Mouse (Mus musculus) intestine, embryonic 16.5 days (tissue): ENCODE results near the gene Vamp1. TPM values are rescaled to one million over a fixed set of nuclear protein-coding genes. Genes with fewer than 3 reads are reported as not detected.

Source experiments
- ATAC-seq: fragments of 200-750 bp; cut with Nextera tagmentation; 2 replicates; pipeline ENCODE4 v1.8.0; 2017; ENCODE audit warnings: moderate TSS enrichment, moderate library complexity
- H3K27ac ChIP-seq: fragments of 300-500 bp; sonication (generic); 2 replicates; pipeline ENCODE4 v1.5.1; 2014; ENCODE audit warnings: mild to moderate bottlenecking, low read length
- H3K27me3 ChIP-seq: fragments of 300-500 bp; sonication (generic); replicated peaks from 2 replicates; pipeline ENCODE4 v1.6.1; 2014; ENCODE audit warnings: low read length, control low read depth, mixed read lengths; ENCODE audit not compliant: control insufficient read depth, insufficient read depth
- H3K36me3 ChIP-seq: fragments of 300-500 bp; sonication (generic); 2 replicates; pipeline ENCODE4 v1.6.1; 2014; ENCODE audit warnings: low read length, control low read depth; ENCODE audit not compliant: control insufficient read depth, insufficient read depth
- H3K4me1 ChIP-seq: fragments of 300-500 bp; sonication (generic); 2 replicates; pipeline ENCODE4 v1.6.1; 2014; ENCODE audit warnings: low read length, control low read depth, mixed read lengths; ENCODE audit not compliant: control insufficient read depth, insufficient read depth
- H3K4me2 ChIP-seq: fragments of 300-500 bp; sonication (generic); 2 replicates; pipeline ENCODE4 v1.6.1; 2014; ENCODE audit warnings: low read depth, low read length, control low read depth
- H3K4me3 ChIP-seq: fragments of 300-500 bp; sonication (generic); 2 replicates; pipeline ENCODE4 v1.5.1; 2014; ENCODE audit warnings: mild to moderate bottlenecking, low read length
- H3K9ac ChIP-seq: fragments of 300-500 bp; sonication (generic); 2 replicates; pipeline ENCODE4 v1.6.1; 2014; ENCODE audit warnings: low read depth, low read length
- H3K9me3 ChIP-seq: fragments of 300-500 bp; sonication (generic); 2 replicates; pipeline ENCODE4 v1.6.1; 2016; ENCODE audit warnings: low read length, control low read depth; ENCODE audit not compliant: control insufficient read depth
- WGBS: fragments of 180-500 bp; shearing (Covaris S2); extraction: QIAGEN DNeasy Blood & Tissue Kit; methylation state at CpG from one replicate; pipeline ENCODE4 v1.1.7; 2014; 5-methylcytosine and 5-hydroxymethylcytosine counted together
- polyA plus RNA-seq: library from polyadenylated mRNA; unstranded; fragments of >200 nt; fragmentation: Nextera tagmentation; extraction: Ambion mirVana; gene quantifications from 2 replicates; pipeline ENCODE4 v1.2.1, GENCODE M21; 2015

Vamp1 gene
- polyA plus RNA-seq, 1 experiment from 2014 or later, result 5.9 TPM

GRCm38 (mm10) chr6:125236341-125236740 lies 21.0 kb downstream of the Vamp1 start:
- no peak overlapping the region for H3K9ac ChIP-seq
- no peak for ATAC-seq
- H3K4me3 ChIP-seq, result no peak overlapping the region
- no peak overlapping the region for H3K4me2 ChIP-seq
- H3K27ac ChIP-seq, result no peak overlapping the region
- H3K4me1 ChIP-seq, result peaks cover 8% of the 10 kb centered on the region; the same call in 1 of the 2 replicates
- H3K36me3 ChIP-seq, result no peaks in the 10 kb centered on the region
- WGBS, result 82% methylated on average over 6 of the region's 6 CpGs
- H3K9me3 ChIP-seq, result no peaks in the 10 kb centered on the region
- no peaks in the 10 kb centered on the region for H3K27me3 ChIP-seq

- Histone ChIP-seq H3K4me1 (peaks cover 6% of the 10 kb centered on the region; the same call in 1 of the 2 replicates), H3K4me2 (no peak within 1 kb of the TSS), H3K9ac (no peak within 1 kb of the TSS), H3K27ac (no peak within 1 kb of the TSS), H3K4me3 (no peak within 1 kb of the TSS), H3K27me3 (no peaks in the 10 kb centered on the region), H3K36me3 (no peaks in the 10 kb centered on the region), H3K9me3 (no peaks in the 10 kb centered on the region)
- WGBS, result 48% methylated on average over 6 of the region's 6 CpGs
- no peak for ATAC-seq
These were observed 21.4 kb downstream of the Vamp1 start, which contains the start of gene Cd27 for GRCm38 (mm10) chr6:125236782-125237181. TSS of gene Cd27 (minus strand) at chr6:125237010.

- no peak overlapping the region for H3K4me2 ChIP-seq
- H3K36me3 ChIP-seq, result no peaks in the 10 kb centered on the region
- H3K4me1 ChIP-seq, result no peaks in the 10 kb centered on the region
- 88% methylated on average over 4 of the region's 4 CpGs for WGBS
- no peak for ATAC-seq
- H3K9me3 ChIP-seq, result no peaks in the 10 kb centered on the region
- H3K27me3 ChIP-seq, result no peaks in the 10 kb centered on the region
- H3K9ac ChIP-seq, result no peak overlapping the region
- no peak overlapping the region for H3K4me3 ChIP-seq
- no peak overlapping the region for H3K27ac ChIP-seq
These were observed 22.1 kb downstream of the Vamp1 start for GRCm38 (mm10) chr6:125237421-125237820.

GRCm38 (mm10) chr6:125238396-125238795 lies 23.0 kb downstream of the Vamp1 start:
- 51% methylated on average over 6 of the region's 6 CpGs for WGBS
- Histone ChIP-seq H3K4me1 (no peaks in the 10 kb centered on the region), H3K9me3 (no peaks in the 10 kb centered on the region), H3K4me3 (no peak overlapping the region), H3K4me2 (no peak overlapping the region), H3K27ac (no peak overlapping the region), H3K36me3 (no peaks in the 10 kb centered on the region), H3K27me3 (no peaks in the 10 kb centered on the region), H3K9ac (no peak overlapping the region)
- no peak for ATAC-seq

- Histone ChIP-seq H3K27me3 (no peaks in the 10 kb centered on the region), H3K27ac (no peak overlapping the region), H3K9ac (no peak overlapping the region), H3K9me3 (no peaks in the 10 kb centered on the region), H3K4me1 (no peaks in the 10 kb centered on the region), H3K4me3 (no peak overlapping the region), H3K4me2 (no peak overlapping the region), H3K36me3 (no peaks in the 10 kb centered on the region)
- WGBS, result 94% methylated on average over 5 of the region's 5 CpGs
- ATAC-seq, result no peak
These were observed 24.2 kb downstream of the Vamp1 start for GRCm38 (mm10) chr6:125239547-125239946.

GRCm38 (mm10) chr6:125240617-125241016 lies 25.3 kb downstream of the Vamp1 start:
- WGBS, result 72% methylated on average over 5 of the region's 5 CpGs
- Histone ChIP-seq H3K27me3 (no peaks in the 10 kb centered on the region), H3K9me3 (no peaks in the 10 kb centered on the region), H3K36me3 (no peaks in the 10 kb centered on the region), H3K4me1 (no peaks in the 10 kb centered on the region), H3K9ac (no peak overlapping the region), H3K4me2 (no peak overlapping the region), H3K4me3 (no peak overlapping the region), H3K27ac (no peak overlapping the region)
- no peak for ATAC-seq

GRCm38 (mm10) chr6:125241566-125241965 lies 26.2 kb downstream of the Vamp1 start:
- 80% methylated on average over 8 of the region's 8 CpGs for WGBS
- Histone ChIP-seq H3K9ac (no peak overlapping the region), H3K9me3 (no peaks in the 10 kb centered on the region), H3K4me3 (no peak overlapping the region), H3K27ac (no peak overlapping the region), H3K4me1 (no peaks in the 10 kb centered on the region), H3K36me3 (no peaks in the 10 kb centered on the region), H3K4me2 (no peak overlapping the region), H3K27me3 (no peaks in the 10 kb centered on the region)
- ATAC-seq, result no peak

GRCm38 (mm10) chr6:125244551-125244950 lies 29.2 kb downstream of the Vamp1 start:
- no peaks in the 10 kb centered on the region for H3K4me1 ChIP-seq
- no peak overlapping the region for H3K4me3 ChIP-seq
- H3K27ac ChIP-seq, result no peak overlapping the region
- no peaks in the 10 kb centered on the region for H3K36me3 ChIP-seq
- ATAC-seq, result no peak
- no peaks in the 10 kb centered on the region for H3K9me3 ChIP-seq
- no peaks in the 10 kb centered on the region for H3K27me3 ChIP-seq
- 24% methylated on average over 1 of the region's 1 CpGs for WGBS
- H3K9ac ChIP-seq, result no peak overlapping the region
- H3K4me2 ChIP-seq, result no peak overlapping the region

- H3K4me3 ChIP-seq, result no peak overlapping the region
- ATAC-seq, result no peak
- H3K9ac ChIP-seq, result no peak overlapping the region
- H3K4me1 ChIP-seq, result peaks cover 4% of the 10 kb centered on the region
- no peaks in the 10 kb centered on the region for H3K36me3 ChIP-seq
- no peak overlapping the region for H3K27ac ChIP-seq
- no peak overlapping the region for H3K4me2 ChIP-seq
- H3K9me3 ChIP-seq, result no peaks in the 10 kb centered on the region
- no peaks in the 10 kb centered on the region for H3K27me3 ChIP-seq
- WGBS, result 80% methylated on average over 3 of the region's 3 CpGs
These were observed 36.9 kb downstream of the Vamp1 start for GRCm38 (mm10) chr6:125252285-125252684.

- Histone ChIP-seq H3K27ac (no peak overlapping the region), H3K4me2 (no peak overlapping the region), H3K9ac (no peak overlapping the region), H3K27me3 (no peaks in the 10 kb centered on the region), H3K4me1 (peaks cover 7% of the 10 kb centered on the region), H3K9me3 (no peaks in the 10 kb centered on the region), H3K4me3 (no peak overlapping the region), H3K36me3 (no peaks in the 10 kb centered on the region)
- 88% methylated on average over 8 of the region's 8 CpGs for WGBS
- ATAC-seq, result no peak
These were observed 37.4 kb downstream of the Vamp1 start for GRCm38 (mm10) chr6:125252711-125253110.
